Mouse (Mus musculus): ENCODE data around the gene Kcnd3. TPM values are rescaled to one million over a fixed set of nuclear protein-coding genes. Genes with fewer than 3 reads are reported as not detected.

Kcnd3 gene
- polyA plus RNA-seq, 2 experiments, result 0.01 to 0.08 TPM

- Histone ChIP-seq H3K4me3 (ENCODE audit: insufficient read depth in 1 of 2, low read depth in 2 of 2, low read length in 2 of 2) (no peak overlapping the region), H3K4me1 (replicated peaks; ENCODE audit: control insufficient read depth in 2 of 2, insufficient read depth in 2 of 2, low read length in 1 of 2) (no peaks in the 10 kb centered on the region), H3K36me3 (replicated peaks; ENCODE audit: control insufficient read depth, insufficient read depth, low read depth) (no peaks in the 10 kb centered on the region), H3K9ac (replicated peaks) (no peak overlapping the region), H3K9me3 (ENCODE audit: control insufficient read depth, low read length) (no peaks in the 10 kb centered on the region), H3K4me2 (ENCODE audit: low read depth) (no peak overlapping the region), H3K27me3 (ENCODE audit: control insufficient read depth, insufficient read depth, low read length) (no peaks in the 10 kb centered on the region), H3K27ac (no peak overlapping the region)
- ATAC-seq (ENCODE audit: insufficient read depth) (no peak), DNase-seq (ENCODE audit: low read depth in 3 of 3, low spot score in 3 of 3) (no peak)
- WGBS (ENCODE audit: insufficient replicate concordance), result 63% methylated on average over 4 of the region's 4 CpGs
- no peak for TF ChIP-seq CTCF (IDR thresholded peaks at IDR 0.05; ENCODE audit: low read depth)
- no peak for TF ChIP-seq EP300 (IDR thresholded peaks at IDR 0.05; ENCODE audit: low read depth)
These were observed 69.5 kb downstream of the Kcnd3 start for GRCm38 (mm10) chr3:105521639-105522038.

DNA sequence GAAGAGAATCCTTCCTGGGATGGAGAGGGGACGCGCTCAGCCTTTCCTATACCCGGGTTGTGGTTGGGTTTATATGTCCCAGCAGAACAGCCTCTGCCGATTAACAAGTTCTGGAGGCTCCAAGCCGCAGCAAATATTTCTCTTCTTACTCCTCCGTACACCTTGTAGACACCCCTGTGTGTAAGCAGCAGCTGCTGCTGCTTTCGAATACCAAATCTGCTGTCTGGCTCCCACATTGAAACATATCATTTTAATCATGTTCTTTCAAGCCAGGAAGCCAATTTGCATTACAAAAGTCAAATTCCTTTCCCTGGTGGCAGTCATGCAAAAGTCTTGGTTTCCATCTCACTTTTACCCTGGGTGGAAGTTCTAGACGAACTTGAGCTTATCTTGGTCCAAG lies 76.7 kb downstream of the Kcnd3 start:
- Histone ChIP-seq H3K36me3 (replicated peaks; ENCODE audit: control insufficient read depth, insufficient read depth, low read depth) (no peaks in the 10 kb centered on the region), H3K4me1 (replicated peaks; ENCODE audit: control insufficient read depth in 2 of 2, insufficient read depth in 2 of 2, low read length in 1 of 2) (no peaks in the 10 kb centered on the region), H3K4me2 (ENCODE audit: low read depth) (no peak overlapping the region), H3K4me3 (ENCODE audit: insufficient read depth in 1 of 2, low read depth in 2 of 2, low read length in 2 of 2) (no peak overlapping the region), H3K27me3 (ENCODE audit: control insufficient read depth, insufficient read depth, low read length) (no peaks in the 10 kb centered on the region), H3K9me3 (ENCODE audit: control insufficient read depth, low read length) (no peaks in the 10 kb centered on the region), H3K9ac (replicated peaks) (no peak overlapping the region), H3K27ac (no peak overlapping the region)
- WGBS (ENCODE audit: insufficient replicate concordance), result 67% methylated on average over 8 of the region's 8 CpGs
- ATAC-seq (ENCODE audit: insufficient read depth) (no peak), DNase-seq (ENCODE audit: low read depth in 3 of 3, low spot score in 3 of 3) (no peak)
- TF ChIP-seq EP300 (IDR thresholded peaks at IDR 0.05; ENCODE audit: low read depth) (no peak), CTCF (IDR thresholded peaks at IDR 0.05; ENCODE audit: low read depth) (no peak)

DNA sequence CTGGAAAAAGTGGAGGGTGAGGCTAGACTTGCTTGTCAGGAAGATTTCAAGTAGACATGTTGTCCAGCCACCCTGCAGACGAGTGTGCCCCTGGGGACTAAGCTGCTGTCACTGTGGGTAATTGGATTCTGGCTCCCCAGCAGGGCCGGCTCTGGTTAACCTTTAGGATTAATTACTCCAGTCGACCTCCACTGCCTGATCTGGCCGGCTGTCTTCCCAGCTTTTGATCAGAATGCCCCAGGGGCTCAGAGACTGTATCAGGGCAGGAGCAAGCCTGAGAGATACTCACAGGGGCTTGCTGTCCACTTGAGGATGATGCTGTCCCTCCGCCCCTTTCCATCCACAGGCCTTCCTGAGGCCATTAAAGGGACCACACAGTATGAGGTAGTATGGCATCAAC lies 77.6 kb downstream of the Kcnd3 start:
- H3K27me3 ChIP-seq (ENCODE audit: control insufficient read depth, insufficient read depth, low read length), result no peaks in the 10 kb centered on the region
- H3K4me1 ChIP-seq (replicated peaks; ENCODE audit: control insufficient read depth in 2 of 2, insufficient read depth in 2 of 2, low read length in 1 of 2), result no peaks in the 10 kb centered on the region
- TF ChIP-seq EP300 (IDR thresholded peaks at IDR 0.05; ENCODE audit: low read depth), result no peak
- TF ChIP-seq CTCF (IDR thresholded peaks at IDR 0.05; ENCODE audit: low read depth), result no peak
- no peaks in the 10 kb centered on the region for H3K9me3 ChIP-seq (ENCODE audit: control insufficient read depth, low read length)
- ATAC-seq (ENCODE audit: insufficient read depth) (no peak), DNase-seq (ENCODE audit: low read depth in 3 of 3, low spot score in 3 of 3) (no peak)
- 16% methylated on average over 5 of the region's 5 CpGs for WGBS (ENCODE audit: insufficient replicate concordance)
- H3K4me2 ChIP-seq (ENCODE audit: low read depth), result no peak overlapping the region
- no peaks in the 10 kb centered on the region for H3K36me3 ChIP-seq (replicated peaks; ENCODE audit: control insufficient read depth, insufficient read depth, low read depth)
- no peak overlapping the region for H3K4me3 ChIP-seq (ENCODE audit: insufficient read depth in 1 of 2, low read depth in 2 of 2, low read length in 2 of 2)
- H3K27ac ChIP-seq, result no peak overlapping the region
- H3K9ac ChIP-seq (replicated peaks), result no peak overlapping the region

GRCm38 (mm10) chr3:105530363-105531130 lies 78.4 kb downstream of the Kcnd3 start:
- ATAC-seq (ENCODE audit: insufficient read depth), result no peak
- H3K4me3 ChIP-seq (ENCODE audit: insufficient read depth in 1 of 2, low read depth in 2 of 2, low read length in 2 of 2), result no peak overlapping the region
- no peak for TF ChIP-seq CTCF (IDR thresholded peaks at IDR 0.05; ENCODE audit: low read depth)
- TF ChIP-seq EP300 (IDR thresholded peaks at IDR 0.05; ENCODE audit: low read depth), result no peak
- DNase-seq (ENCODE audit: low read depth in 3 of 3, low spot score in 3 of 3), result no peak
- H3K4me2 ChIP-seq (ENCODE audit: low read depth), result no peak overlapping the region
- H3K27ac ChIP-seq, result no peak overlapping the region
- H3K9ac ChIP-seq (replicated peaks), result no peak overlapping the region
- H3K27me3 ChIP-seq (ENCODE audit: control insufficient read depth, insufficient read depth, low read length), result no peaks in the 10 kb centered on the region
- no peaks in the 10 kb centered on the region for H3K36me3 ChIP-seq (replicated peaks; ENCODE audit: control insufficient read depth, insufficient read depth, low read depth)
- no peaks in the 10 kb centered on the region for H3K9me3 ChIP-seq (ENCODE audit: control insufficient read depth, low read length)
- whole genome bisulfite sequencing (ENCODE audit: insufficient replicate concordance), result 26% methylated on average over 11 of the region's 11 CpGs
- no peaks in the 10 kb centered on the region for H3K4me1 ChIP-seq (replicated peaks; ENCODE audit: control insufficient read depth in 2 of 2, insufficient read depth in 2 of 2, low read length in 1 of 2)

- DNase-seq (ENCODE audit: low read depth in 3 of 3, low spot score in 3 of 3), result no peak
- Histone ChIP-seq H3K9me3 (ENCODE audit: control insufficient read depth, low read length) (no peaks in the 10 kb centered on the region), H3K4me3 (ENCODE audit: insufficient read depth in 1 of 2, low read depth in 2 of 2, low read length in 2 of 2) (no peak overlapping the region), H3K27ac (no peak overlapping the region), H3K4me2 (ENCODE audit: low read depth) (no peak overlapping the region), H3K36me3 (replicated peaks; ENCODE audit: control insufficient read depth, insufficient read depth, low read depth) (no peaks in the 10 kb centered on the region), H3K27me3 (ENCODE audit: control insufficient read depth, insufficient read depth, low read length) (no peaks in the 10 kb centered on the region), H3K9ac (replicated peaks) (no peak overlapping the region), H3K4me1 (replicated peaks; ENCODE audit: control insufficient read depth in 2 of 2, insufficient read depth in 2 of 2, low read length in 1 of 2) (no peaks in the 10 kb centered on the region)
- WGBS (ENCODE audit: insufficient replicate concordance), result 42% methylated on average over 6 of the region's 6 CpGs
- TF ChIP-seq CTCF (IDR thresholded peaks at IDR 0.05; ENCODE audit: low read depth), result no peak
- TF ChIP-seq EP300 (IDR thresholded peaks at IDR 0.05; ENCODE audit: low read depth), result no peak
- no peak for ATAC-seq (ENCODE audit: insufficient read depth)
These were observed 86.3 kb downstream of the Kcnd3 start for GRCm38 (mm10) chr3:105538406-105538805.
